Mouse (Mus musculus) heart, embryonic 14.5 days (tissue): Measurements from ENCODE around the gene Cd101. TPM values are rescaled to one million over a fixed set of nuclear protein-coding genes. Genes with fewer than 3 reads are reported as not detected.
A peak's percentile ranks its signal among the peaks of the same experiment; 100 is the strongest.

Experiments used
- ATAC-seq: fragments of 200-750 bp; cut with Nextera tagmentation; 2 replicates; pipeline ENCODE4 v1.8.0; 2017; ENCODE audit warnings: low read depth, moderate TSS enrichment; ENCODE audit not compliant: insufficient number of reproducible peaks, insufficient read depth, low FRiP score
- H3K27ac ChIP-seq, 2 experiments: fragments of 200-500 bp in 1 of 2; fragments of 300-500 bp in 1 of 2; sonication (generic) in 1 of 2; replicated peaks in 1 of 2; 2 replicates each; pipeline ENCODE4 v1.5.1; 2012 to 2014; ENCODE audit warnings: low read depth in 2 of 2, low read length in 2 of 2, control low read depth in 1 of 2, mild to moderate bottlenecking in 1 of 2, mixed read lengths in 1 of 2; ENCODE audit not compliant: control insufficient read depth in 1 of 2, insufficient read depth in 1 of 2
- H3K27me3 ChIP-seq: fragments of 300-500 bp; sonication (generic); 2 replicates; pipeline ENCODE4 v1.6.1; 2014; ENCODE audit warnings: mild to moderate bottlenecking, low read length, control low read depth; ENCODE audit not compliant: control insufficient read depth, insufficient read depth
- H3K36me3 ChIP-seq: fragments of 300-500 bp; sonication (generic); 2 replicates; pipeline ENCODE4 v1.6.1; 2014; ENCODE audit warnings: mild to moderate bottlenecking, control low read depth, low read length, mixed read lengths; ENCODE audit not compliant: control insufficient read depth, insufficient read depth
- H3K4me1 ChIP-seq, 2 experiments: fragments of 200-500 bp in 1 of 2; fragments of 300-500 bp in 1 of 2; sonication (generic) in 1 of 2; 2 replicates each; pipeline ENCODE4 v1.6.1; 2012 to 2014; ENCODE audit warnings: low read length in 2 of 2, control low read depth in 1 of 2, mixed read lengths in 1 of 2; ENCODE audit not compliant: control insufficient read depth in 2 of 2, insufficient read depth in 2 of 2
- H3K4me2 ChIP-seq: fragments of 300-500 bp; sonication (generic); 2 replicates; pipeline ENCODE4 v1.6.1; 2014; ENCODE audit warnings: mild to moderate bottlenecking, low read length
- H3K4me3 ChIP-seq, 2 experiments: fragments of 200-500 bp in 1 of 2; fragments of 300-500 bp in 1 of 2; sonication (generic) in 1 of 2; 2 replicates each; pipeline ENCODE4 v1.5.1; 2012 to 2014; ENCODE audit warnings: low read length in 2 of 2, mild to moderate bottlenecking in 2 of 2, control low read depth in 1 of 2, low read depth in 1 of 2, moderate library complexity in 1 of 2; ENCODE audit not compliant: control insufficient read depth in 1 of 2, insufficient read depth in 1 of 2
- H3K9ac ChIP-seq: fragments of 300-500 bp; sonication (generic); 2 replicates; pipeline ENCODE4 v1.6.1; 2014; ENCODE audit warnings: mild to moderate bottlenecking, low read length
- H3K9me3 ChIP-seq: fragments of 300-500 bp; sonication (generic); 2 replicates; pipeline ENCODE4 v1.6.1; 2016; ENCODE audit warnings: low read length, control low read depth; ENCODE audit not compliant: control insufficient read depth
- WGBS: fragments of 180-500 bp; shearing (Covaris S2); extraction: QIAGEN DNeasy Blood & Tissue Kit; methylation state at CpG from one replicate; pipeline ENCODE4 v1.1.7; 2014; 5-methylcytosine and 5-hydroxymethylcytosine counted together
- polyA plus RNA-seq: library from polyadenylated mRNA; unstranded; fragments of >200 nt; fragmentation: Nextera tagmentation; extraction: Ambion mirVana; gene quantifications from 2 replicates; pipeline ENCODE4 v1.2.1, GENCODE M21; 2014

Cd101 gene
- polyA plus RNA-seq, 1 experiment from 2014 or later: 0.27 TPM

DNA sequence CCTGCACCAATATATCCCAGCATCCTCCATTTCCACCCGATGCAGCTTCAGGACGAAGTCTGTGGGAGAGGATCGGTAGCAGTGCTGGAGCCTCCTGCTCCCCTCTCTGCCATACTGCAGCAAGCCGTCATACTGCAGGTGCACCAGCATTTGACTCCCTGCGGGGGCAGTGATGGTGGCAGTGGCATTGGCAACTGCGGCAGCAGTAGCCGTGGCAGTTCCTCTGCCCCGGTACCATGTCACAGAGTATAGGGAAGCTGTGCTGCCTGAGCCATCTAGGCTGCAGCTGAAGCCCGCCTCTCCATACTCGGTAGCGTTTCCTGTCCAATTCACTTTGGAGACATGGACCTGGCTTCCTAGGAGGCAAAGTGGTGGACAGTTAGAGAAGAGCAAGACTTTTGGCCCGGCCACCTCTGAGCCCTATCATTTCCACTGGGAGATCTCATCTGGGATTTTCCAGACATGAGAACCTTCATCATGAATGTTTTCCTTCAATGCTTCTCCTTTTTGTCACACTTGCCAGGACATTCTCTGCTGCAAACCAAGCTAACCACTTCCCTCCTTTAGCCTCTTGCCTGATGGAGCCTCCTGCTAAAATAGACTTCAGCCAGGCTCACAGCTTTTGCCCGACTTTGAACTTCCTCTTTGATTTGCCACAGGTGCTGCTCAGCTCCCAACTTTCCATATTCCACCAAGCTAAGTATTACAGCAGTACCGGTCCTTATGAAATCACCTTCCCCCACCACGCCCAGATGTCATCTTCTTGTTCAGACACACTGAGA, 25.6 kb downstream of the Cd101 start:
- Histone ChIP-seq H3K27ac (no peak overlapping the region), H3K36me3 (0 out of 2 replicates have a peak, but pooled peaks cover 3% of the 10 kb centered on the region), H3K9ac (no peak overlapping the region), H3K4me3 (no peak overlapping the region), H3K4me2 (no peak overlapping the region), H3K9me3 (no peaks in the 10 kb centered on the region), H3K4me1 (peaks cover 3 to 10% of the 10 kb centered on the region in 2 experiments; a peak in 2 of 4 replicates), H3K27me3 (no peaks in the 10 kb centered on the region)
- 85% methylated on average over 15 of the region's 15 CpGs for WGBS
- no peak for ATAC-seq

DNA sequence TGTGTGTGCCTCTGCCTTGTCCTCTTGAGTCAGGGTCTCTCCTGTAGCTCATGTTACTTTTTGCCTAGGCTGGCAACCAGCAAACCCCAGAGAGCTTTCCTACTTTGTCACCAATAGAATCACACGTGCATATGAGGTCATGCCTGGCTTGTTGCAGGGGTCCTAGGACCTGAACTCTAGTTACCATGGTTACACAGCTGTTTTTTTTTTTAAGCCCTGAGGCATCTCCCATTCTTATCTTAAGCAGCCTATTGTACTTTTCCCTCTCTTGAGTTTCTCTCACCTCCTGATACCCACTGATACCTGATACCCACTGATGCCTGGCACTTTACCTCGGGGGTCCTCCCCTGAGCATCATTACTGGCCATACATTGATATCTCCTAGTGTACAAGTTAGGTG, 29.6 kb downstream of the Cd101 start:
- Histone ChIP-seq H3K27ac (no peak overlapping the region), H3K36me3 (0 out of 2 replicates have a peak, but pooled peaks cover 3% of the 10 kb centered on the region), H3K4me2 (no peak overlapping the region), H3K9ac (no peak overlapping the region), H3K4me1 (peaks cover 10 to 15% of the 10 kb centered on the region in 2 experiments), H3K4me3 (no peak overlapping the region), H3K27me3 (no peaks in the 10 kb centered on the region), H3K9me3 (no peaks in the 10 kb centered on the region)
- 24% methylated on average over 2 of the region's 2 CpGs for WGBS
- ATAC-seq: no peak

DNA sequence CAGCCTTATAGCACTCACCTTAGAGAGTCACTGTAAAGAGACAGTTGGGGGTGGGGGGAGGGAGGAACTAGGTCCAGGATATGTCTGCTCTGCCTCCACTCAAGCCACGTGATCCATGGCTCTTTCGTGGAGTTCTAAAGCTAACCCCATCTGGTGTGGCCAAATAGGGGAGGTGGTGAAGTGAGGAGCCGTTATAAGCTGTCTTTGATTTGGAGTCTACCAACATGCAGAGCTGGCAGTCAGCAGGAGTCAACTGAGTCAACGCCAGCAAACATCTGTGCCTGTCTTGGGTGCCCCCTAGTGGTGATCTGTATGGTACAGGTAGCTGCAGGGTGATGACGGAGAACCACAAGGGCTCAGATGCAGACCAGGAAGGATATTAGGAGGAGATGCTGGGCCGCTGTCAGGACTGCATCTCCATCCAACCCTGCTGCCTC, 30.4 kb downstream of the Cd101 start:
- no peaks in the 10 kb centered on the region for H3K9me3 ChIP-seq
- H3K4me1 ChIP-seq: peaks cover 15 to 16% of the 10 kb centered on the region in 2 experiments
- no peak overlapping the region for H3K4me2 ChIP-seq
- no peak overlapping the region for H3K27ac ChIP-seq
- no peaks in the 10 kb centered on the region for H3K27me3 ChIP-seq
- H3K9ac ChIP-seq: no peak overlapping the region
- ATAC-seq: peak; percentile 55; the same call in 1 of the 2 replicates
- H3K4me3 ChIP-seq: no peak overlapping the region
- 0 out of 2 replicates have a peak, but pooled peaks cover 3% of the 10 kb centered on the region for H3K36me3 ChIP-seq
- 17% methylated on average over 6 of the region's 6 CpGs for WGBS

GRCm38 (mm10) chr3:100997785-100998570, 31.4 kb downstream of the Cd101 start:
- peak overlapping the region in 1 of 2 experiments; percentile 43; a peak in 2 of 4 replicates for H3K27ac ChIP-seq
- no peak overlapping the region for H3K9ac ChIP-seq
- no peak overlapping the region for H3K4me2 ChIP-seq
- no peaks in the 10 kb centered on the region for H3K9me3 ChIP-seq
- peaks cover 19 to 24% of the 10 kb centered on the region in 2 experiments for H3K4me1 ChIP-seq
- 0 out of 2 replicates have a peak, but pooled peaks cover 1% of the 10 kb centered on the region for H3K36me3 ChIP-seq
- H3K4me3 ChIP-seq: no peak overlapping the region
- WGBS: 59% methylated on average over 10 of the region's 10 CpGs
- no peaks in the 10 kb centered on the region for H3K27me3 ChIP-seq
- ATAC-seq: peak; percentile 40; the same call in 1 of the 2 replicates

DNA sequence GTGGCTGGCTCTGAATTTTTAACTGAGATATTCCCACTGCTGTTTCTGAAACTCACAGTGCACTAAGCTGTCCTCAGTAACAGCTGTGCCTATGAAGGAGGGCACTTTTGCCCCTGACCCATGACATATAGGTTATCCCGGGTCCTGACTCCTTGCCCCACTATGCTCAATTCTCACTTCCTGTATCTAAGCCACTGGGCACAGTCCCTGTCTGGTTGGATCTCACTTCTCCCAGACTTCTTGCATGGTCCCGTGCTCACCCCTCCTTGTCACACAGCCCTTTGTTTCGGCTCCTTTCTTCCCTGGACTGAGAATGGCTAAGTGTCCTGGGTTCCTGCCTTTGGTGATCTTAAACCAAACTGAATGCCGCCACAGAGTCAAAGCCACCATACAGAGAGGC, 35.1 kb downstream of the Cd101 start:
- no peak for ATAC-seq
- no peaks in the 10 kb centered on the region for H3K27me3 ChIP-seq
- no peak overlapping the region for H3K4me3 ChIP-seq
- H3K36me3 ChIP-seq: no peaks in the 10 kb centered on the region
- no peak overlapping the region; a peak in 1 of 4 replicates for H3K27ac ChIP-seq
- no peaks in the 10 kb centered on the region for H3K9me3 ChIP-seq
- H3K4me1 ChIP-seq: peaks cover 19 to 24% of the 10 kb centered on the region in 2 experiments
- no peak overlapping the region for H3K9ac ChIP-seq
- no peak overlapping the region for H3K4me2 ChIP-seq
- WGBS: 82% methylated on average over 4 of the region's 4 CpGs

DNA sequence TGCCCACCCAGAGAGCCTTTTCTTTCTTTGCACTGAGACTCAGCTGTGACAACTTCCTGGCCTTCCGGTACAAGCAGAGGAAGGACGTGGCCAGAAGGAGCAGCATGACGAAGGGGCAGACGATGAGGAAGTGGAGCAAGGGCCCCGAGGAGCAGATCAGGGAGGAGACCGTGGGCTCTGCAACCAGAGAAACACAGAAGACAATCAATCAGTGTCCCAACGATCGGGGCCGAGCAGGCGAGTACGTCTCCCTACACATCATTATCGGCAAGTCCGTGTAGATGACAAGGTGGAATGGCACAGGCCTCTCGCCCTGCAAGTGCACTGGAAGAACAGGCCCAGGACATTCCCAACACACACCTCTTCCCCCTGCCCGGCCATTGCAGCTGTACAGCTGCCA, 35.6 kb downstream of the Cd101 start:
- WGBS: 49% methylated on average over 15 of the region's 15 CpGs
- peak overlapping the region in 1 of 2 experiments; percentile 25; a peak in 2 of 4 replicates for H3K27ac ChIP-seq
- no peaks in the 10 kb centered on the region for H3K9me3 ChIP-seq
- H3K4me1 ChIP-seq: peaks cover 17 to 20% of the 10 kb centered on the region in 2 experiments
- no peak overlapping the region for H3K4me2 ChIP-seq
- no peaks in the 10 kb centered on the region for H3K27me3 ChIP-seq
- no peaks in the 10 kb centered on the region for H3K36me3 ChIP-seq
- ATAC-seq: no peak
- no peak overlapping the region for H3K4me3 ChIP-seq
- H3K9ac ChIP-seq: no peak overlapping the region

GRCm38 (mm10) chr3:100993158-100993557, 36.2 kb downstream of the Cd101 start:
- H3K4me3 ChIP-seq: no peak overlapping the region

More at GRCm38 (mm10) chr3:100993158-100993557, 36.2 kb downstream of the Cd101 start:
- Histone ChIP-seq H3K36me3 (no peaks in the 10 kb centered on the region), H3K27me3 (no peaks in the 10 kb centered on the region), H3K9me3 (no peaks in the 10 kb centered on the region), H3K4me1 (peaks cover 11 to 20% of the 10 kb centered on the region in 2 experiments), H3K27ac (0 out of 4 replicates have a peak overlapping the region, but pooled peaks of 1 of the 2 experiments have one; percentile 25), H3K4me2 (no peak overlapping the region), H3K9ac (no peak overlapping the region)
- WGBS: 62% methylated on average over 7 of the region's 7 CpGs
- no peak for ATAC-seq
